In genomic region chr11:117940881-117941280, GRCm38 (mm10) we compare ENCODE assay signal across 13 mouse cellular contexts. TPM values are rescaled to one million over a fixed set of nuclear protein-coding genes. Genes with fewer than 3 reads are reported as not detected.
A peak's percentile ranks its signal among the peaks of the same experiment; 100 is the strongest.
DNase-seq lines count a peak whose midpoint lies in the region; ATAC-seq and TF ChIP-seq lines count a peak whose summit lies in the region.
"Had no signal": no experiment of that assay in that cellular context is flagged by ENCODE, and none has a peak within 500 bp of the region (broad histone marks: within the 10 kb centered on the region; RNA-seq: fewer than 3 reads in every experiment).

No protein-coding gene starts in this region.

- DNase-seq in forebrain, embryonic 10.5 days (ENCODE audit: extremely low spot score, low spot score) = no peak
- no peak for DNase-seq in forebrain, embryonic 11.5 days (ENCODE audit: low spot score)
- DNase-seq in lung, embryonic 14.5 days = no peak
- DNase-seq in lung, adult 18-20 months = no peak
- no peak for DNase-seq in T-cell, adult 2 months (ENCODE audit: low spot score)
- no peak for DNase-seq in embryo, embryonic 11 days
- DNase-seq: cerebellum, postnatal 36 days; heart, adult 18-20 months; right cerebral cortex, adult 18-20 months had no signal

- 93% methylated on average over 6 of the region's 6 CpGs for whole genome bisulfite sequencing in forebrain, embryonic 10.5 days
- WGBS in forebrain, embryonic 11.5 days = 88% methylated on average over 6 of the region's 6 CpGs
- 90% methylated on average over 6 of the region's 6 CpGs for WGBS in lung, embryonic 14.5 days
- 85% methylated on average over 6 of the region's 6 CpGs for WGBS in intestine, embryonic 16.5 days
- WGBS in stomach, embryonic 14.5 days = 88% methylated on average over 6 of the region's 6 CpGs

- H3K4me1 ChIP-seq in forebrain, embryonic 10.5 days = peaks cover 68% of the 10 kb centered on the region
- peaks cover 26% of the 10 kb centered on the region for H3K4me1 ChIP-seq in forebrain, embryonic 11.5 days (replicated peaks; ENCODE audit: control insufficient read depth, insufficient read depth, low read length)
- H3K4me1 ChIP-seq in lung, embryonic 14.5 days (ENCODE audit: insufficient read depth) = peaks cover 21% of the 10 kb centered on the region; the same call in 1 of the 2 replicates
- peaks cover 35% of the 10 kb centered on the region for H3K4me1 ChIP-seq in intestine, embryonic 16.5 days (ENCODE audit: control insufficient read depth, insufficient read depth, low read length)
- H3K4me1 ChIP-seq in stomach, embryonic 14.5 days (ENCODE audit: control insufficient read depth, insufficient read depth, low read length) = peaks cover 41% of the 10 kb centered on the region

- H3K4me3 ChIP-seq in forebrain, embryonic 10.5 days = no peak overlapping the region
- no peak overlapping the region for H3K4me3 ChIP-seq in forebrain, embryonic 11.5 days (ENCODE audit: low read depth, low read length)
- H3K4me3 ChIP-seq in lung, embryonic 14.5 days (ENCODE audit: low read depth, low read length) = no peak overlapping the region
- H3K4me3 ChIP-seq in intestine, embryonic 16.5 days (ENCODE audit: low read length) = no peak overlapping the region
- H3K4me3 ChIP-seq in stomach, embryonic 14.5 days (ENCODE audit: low read depth, low read length) = no peak overlapping the region

- peaks cover 26% of the 10 kb centered on the region for H3K27me3 ChIP-seq in forebrain, embryonic 10.5 days (ENCODE audit: poor library complexity, severe bottlenecking)
- H3K27me3 ChIP-seq in forebrain, embryonic 11.5 days (ENCODE audit: control insufficient read depth, insufficient read depth, low read length) = no peaks in the 10 kb centered on the region
- H3K27me3 ChIP-seq in lung, embryonic 14.5 days (ENCODE audit: insufficient read depth, low read length) = no peaks in the 10 kb centered on the region
- no peaks in the 10 kb centered on the region for H3K27me3 ChIP-seq in intestine, embryonic 16.5 days (replicated peaks; ENCODE audit: control insufficient read depth, insufficient read depth, low read length)
- no peaks in the 10 kb centered on the region for H3K27me3 ChIP-seq in stomach, embryonic 14.5 days (ENCODE audit: control insufficient read depth, insufficient read depth, low read length)

- H3K9me3 ChIP-seq in forebrain, embryonic 10.5 days = no peaks in the 10 kb centered on the region
- H3K9me3 ChIP-seq in forebrain, embryonic 11.5 days (ENCODE audit: control insufficient read depth, low read length) = no peaks in the 10 kb centered on the region
- no peaks in the 10 kb centered on the region for H3K9me3 ChIP-seq in lung, embryonic 14.5 days (ENCODE audit: low read depth, low read length)
- H3K9me3 ChIP-seq in intestine, embryonic 16.5 days (ENCODE audit: control insufficient read depth, low read length) = no peaks in the 10 kb centered on the region
- H3K9me3 ChIP-seq in stomach, embryonic 14.5 days (ENCODE audit: control insufficient read depth, low read depth, low read length) = no peaks in the 10 kb centered on the region
- H3K9me3 ChIP-seq: G1E had no signal

- no peak for TF ChIP-seq CTCF in lung, embryonic 14.5 days (IDR thresholded peaks at IDR 0.05; ENCODE audit: low read depth)

- peak overlapping the region; percentile 90 for H3K27ac ChIP-seq in forebrain, embryonic 10.5 days
- H3K27ac ChIP-seq in forebrain, embryonic 11.5 days (ENCODE audit: low read depth, low read length) = no peak overlapping the region
- H3K27ac ChIP-seq in lung, embryonic 14.5 days (ENCODE audit: low read depth) = peak overlapping the region; percentile 58; the same call in 1 of the 2 replicates
- peak overlapping the region; percentile 80; the same call in 1 of the 2 replicates for H3K27ac ChIP-seq in intestine, embryonic 16.5 days (ENCODE audit: low read length)
- peak overlapping the region; percentile 90 for H3K27ac ChIP-seq in stomach, embryonic 14.5 days (ENCODE audit: low read length)

- H3K4me2 ChIP-seq in forebrain, embryonic 11.5 days (ENCODE audit: low read depth, low read length, severe bottlenecking) = no peak overlapping the region
- no peak overlapping the region for H3K4me2 ChIP-seq in lung, embryonic 14.5 days
- H3K4me2 ChIP-seq in intestine, embryonic 16.5 days (ENCODE audit: low read depth, low read length) = no peak overlapping the region
- H3K4me2 ChIP-seq in stomach, embryonic 14.5 days (replicated peaks; ENCODE audit: low read depth, low read length) = no peak overlapping the region

- no peak for ATAC-seq in forebrain, embryonic 11.5 days (replicated peaks; ENCODE audit: low FRiP score)
- no peak for ATAC-seq in lung, embryonic 14.5 days (ENCODE audit: insufficient read depth)
- no peak for ATAC-seq in intestine, embryonic 16.5 days
- ATAC-seq in stomach, embryonic 14.5 days (ENCODE audit: insufficient number of reproducible peaks, insufficient read depth, low FRiP score, low read depth) = no peak
- ATAC-seq: activated CD4-positive, CD25-positive, alpha-beta regulatory T cell, adult 4 months had no signal

- no peaks in the 10 kb centered on the region for H3K36me3 ChIP-seq in forebrain, embryonic 10.5 days (replicated peaks)
- H3K36me3 ChIP-seq in forebrain, embryonic 11.5 days (ENCODE audit: control insufficient read depth, insufficient read depth, low read length) = no peaks in the 10 kb centered on the region
- no peaks in the 10 kb centered on the region for H3K36me3 ChIP-seq in lung, embryonic 14.5 days (ENCODE audit: insufficient read depth)
- no peaks in the 10 kb centered on the region for H3K36me3 ChIP-seq in intestine, embryonic 16.5 days (ENCODE audit: control insufficient read depth, insufficient read depth, low read length)
- no peaks in the 10 kb centered on the region for H3K36me3 ChIP-seq in stomach, embryonic 14.5 days (ENCODE audit: control insufficient read depth, insufficient read depth, low read length)
- H3K36me3 ChIP-seq: G1E had no signal

- no peak overlapping the region for H3K9ac ChIP-seq in forebrain, embryonic 11.5 days (ENCODE audit: low read length)
- H3K9ac ChIP-seq in lung, embryonic 14.5 days = no peak overlapping the region
- no peak overlapping the region for H3K9ac ChIP-seq in intestine, embryonic 16.5 days (ENCODE audit: low read depth, low read length)
- H3K9ac ChIP-seq in stomach, embryonic 14.5 days (replicated peaks; ENCODE audit: low read depth, low read length) = no peak overlapping the region

RNA-seq across cellular contexts. Expression of gene Socs3, which starts 29.0 kb away (rescaled TPM):
- polyA plus RNA-seq in forebrain, embryonic 10.5 days (2016; fragmentation: Nextera tagmentation; extraction: Ambion mirVana) = 13.6 and 14.7 TPM in 2 replicates
- polyA plus RNA-seq in forebrain, embryonic 11.5 days (2014; fragmentation: Nextera tagmentation; extraction: Ambion mirVana) = 5.4 and 5.9 TPM in 2 replicates
- polyA plus RNA-seq in lung, embryonic 14.5 days (2014; fragmentation: Nextera tagmentation; extraction: Ambion mirVana) = 5.4 and 6.4 TPM in 2 replicates
- 18.9 and 21.2 TPM in 2 replicates for polyA plus RNA-seq in intestine, embryonic 16.5 days (2015; fragmentation: Nextera tagmentation; extraction: Ambion mirVana)
- polyA plus RNA-seq in stomach, embryonic 14.5 days (2014; fragmentation: Nextera tagmentation; extraction: Ambion mirVana) = 9.2 and 11.5 TPM in 2 replicates

RNA-seq across cellular contexts. Expression of gene Pgs1, which starts 45.2 kb away (rescaled TPM):
- 43.8 and 44.7 TPM in 2 replicates for polyA plus RNA-seq in forebrain, embryonic 10.5 days (2016; fragmentation: Nextera tagmentation; extraction: Ambion mirVana)
- polyA plus RNA-seq in forebrain, embryonic 11.5 days (2014; fragmentation: Nextera tagmentation; extraction: Ambion mirVana) = 43.4 and 45.7 TPM in 2 replicates
- 35.8 and 40.8 TPM in 2 replicates for polyA plus RNA-seq in lung, embryonic 14.5 days (2014; fragmentation: Nextera tagmentation; extraction: Ambion mirVana)
- 33.9 and 35.7 TPM in 2 replicates for polyA plus RNA-seq in intestine, embryonic 16.5 days (2015; fragmentation: Nextera tagmentation; extraction: Ambion mirVana)
- polyA plus RNA-seq in stomach, embryonic 14.5 days (2014; fragmentation: Nextera tagmentation; extraction: Ambion mirVana) = 30.6 and 30.8 TPM in 2 replicates
